Mouse (Mus musculus) embryonic facial prominence, embryonic 13.5 days (tissue): ENCODE measurements around the gene Smim14. TPM values are rescaled to one million over a fixed set of nuclear protein-coding genes. Genes with fewer than 3 reads are reported as not detected.
"Not testable (repeated sequence)": the region's sequence is repeated elsewhere in the genome, so short reads cannot be mapped to it uniquely, and the experiment has no call there.

ENCODE experiments used
- ATAC-seq: fragments of 200-750 bp; cut with Nextera tagmentation; 2 replicates; pipeline ENCODE4 v1.8.0; 2017; ENCODE audit warnings: low read depth; ENCODE audit not compliant: insufficient number of reproducible peaks, insufficient read depth, low FRiP score, low TSS enrichment
- H3K27ac ChIP-seq: fragments of 300-500 bp; sonication (generic); 2 replicates; pipeline ENCODE4 v1.5.1; 2015; ENCODE audit warnings: moderate library complexity, mild to moderate bottlenecking, inconsistent platforms
- H3K27me3 ChIP-seq: fragments of 300-500 bp; sonication (generic); 2 replicates; pipeline ENCODE4 v1.6.1; 2015; ENCODE audit warnings: mild to moderate bottlenecking, inconsistent platforms
- H3K36me3 ChIP-seq: fragments of 300-500 bp; sonication (generic); 2 replicates; pipeline ENCODE4 v1.6.1; 2015; ENCODE audit warnings: mild to moderate bottlenecking, inconsistent platforms
- H3K4me1 ChIP-seq: fragments of 300-500 bp; sonication (generic); 2 replicates; pipeline ENCODE4 v1.6.1; 2015; ENCODE audit warnings: inconsistent platforms
- H3K4me2 ChIP-seq: fragments of 300-500 bp; sonication (generic); 2 replicates; pipeline ENCODE4 v1.6.1; 2015; ENCODE audit warnings: moderate library complexity, mild to moderate bottlenecking, inconsistent platforms
- H3K4me3 ChIP-seq: fragments of 300-500 bp; sonication (generic); 2 replicates; pipeline ENCODE4 v1.5.1; 2015; ENCODE audit warnings: mild to moderate bottlenecking, inconsistent platforms
- H3K9ac ChIP-seq: fragments of 300-500 bp; sonication (generic); 2 replicates; pipeline ENCODE4 v1.6.1; 2015; ENCODE audit warnings: mild to moderate bottlenecking, inconsistent platforms
- H3K9me3 ChIP-seq: fragments of 300-500 bp; sonication (generic); 2 replicates; pipeline ENCODE4 v1.6.1; 2016; ENCODE audit warnings: inconsistent platforms
- WGBS: fragments of 180-500 bp; shearing (Covaris S2); methylation state at CpG from one replicate; pipeline ENCODE4 v1.1.7; 2015; ENCODE audit warnings: mixed read lengths; 5-methylcytosine and 5-hydroxymethylcytosine counted together
- polyA plus RNA-seq: library from polyadenylated mRNA; unstranded; fragments of >200 nt; fragmentation: Nextera tagmentation; extraction: Ambion mirVana; gene quantifications from 2 replicates; pipeline ENCODE4 v1.2.1, GENCODE M21; 2015

The Smim14 gene
- polyA plus RNA-seq, 1 experiment from 2014 or later: 102 TPM

GRCm38 (mm10) chr5:65539786-65540185 is 2.8 kb upstream of the Smim14 start:
- H3K27ac ChIP-seq: no peak overlapping the region
- peak overlapping the region; percentile 58; the same call in 1 of the 2 replicates for H3K4me2 ChIP-seq
- 91% methylated on average over 3 of the region's 3 CpGs for WGBS
- no peaks in the 10 kb centered on the region for H3K36me3 ChIP-seq
- H3K9me3 ChIP-seq: no peaks in the 10 kb centered on the region
- peaks cover 15% of the 10 kb centered on the region for H3K4me1 ChIP-seq
- H3K4me3 ChIP-seq: no peak overlapping the region
- H3K27me3 ChIP-seq: no peaks in the 10 kb centered on the region
- ATAC-seq: no peak
- H3K9ac ChIP-seq: no peak overlapping the region

- Histone ChIP-seq H3K4me3 (peak overlapping the region; percentile 32), H3K27ac (no peak overlapping the region), H3K4me1 (peaks cover 15% of the 10 kb centered on the region), H3K27me3 (no peaks in the 10 kb centered on the region), H3K36me3 (no peaks in the 10 kb centered on the region), H3K9me3 (no peaks in the 10 kb centered on the region), H3K9ac (no peak overlapping the region), H3K4me2 (peak overlapping the region; percentile 58)
- 49% methylated on average over 4 of the region's 4 CpGs for WGBS
- no peak for ATAC-seq
Observed at GRCm38 (mm10) chr5:65538829-65539228, 1.8 kb upstream of the Smim14 start.

GRCm38 (mm10) chr5:65538121-65538520 is 1.1 kb upstream of the Smim14 start:
- H3K4me2 ChIP-seq: peak overlapping the region; percentile 67
- H3K27me3 ChIP-seq: no peaks in the 10 kb centered on the region
- no peaks in the 10 kb centered on the region for H3K36me3 ChIP-seq
- no peaks in the 10 kb centered on the region for H3K9me3 ChIP-seq
- peaks cover 15% of the 10 kb centered on the region for H3K4me1 ChIP-seq
- H3K9ac ChIP-seq: peak overlapping the region; percentile 94
- H3K27ac ChIP-seq: peak overlapping the region; percentile 99
- WGBS: 0% methylated on average over 4 of the region's 4 CpGs
- peak overlapping the region; percentile 94 for H3K4me3 ChIP-seq
- no peak for ATAC-seq

GRCm38 (mm10) chr5:65537420-65538071 is 562 bp upstream of the Smim14 start:
- Histone ChIP-seq H3K9me3 (no peaks in the 10 kb centered on the region), H3K9ac (peak overlapping the region; percentile 94), H3K27me3 (no peaks in the 10 kb centered on the region), H3K4me3 (peak overlapping the region; percentile 94), H3K4me1 (peaks cover 15% of the 10 kb centered on the region), H3K27ac (peak overlapping the region; percentile 99), H3K4me2 (peak overlapping the region; percentile 67), H3K36me3 (no peaks in the 10 kb centered on the region)
- ATAC-seq: peak; percentile 32; the same call in 1 of the 2 replicates
- under 1% methylated on average over 35 of the region's 59 CpGs for WGBS

- peaks cover 14% of the 10 kb centered on the region for H3K4me1 ChIP-seq
- 84% methylated on average over 10 of the region's 10 CpGs for WGBS
- not testable (repeated sequence) for H3K36me3 ChIP-seq
Observed at GRCm38 (mm10) chr5:65536068-65536465, 917 bp downstream of the Smim14 start.

GRCm38 (mm10) chr5:65535457-65536067 is 1.4 kb downstream of the Smim14 start:
- H3K9me3 ChIP-seq: no peaks in the 10 kb centered on the region
- no peaks in the 10 kb centered on the region for H3K27me3 ChIP-seq
- no peak overlapping the region for H3K27ac ChIP-seq
- H3K36me3 ChIP-seq: no peaks in the 10 kb centered on the region
- no peak overlapping the region; the same call in 1 of the 2 replicates for H3K4me2 ChIP-seq
- H3K4me3 ChIP-seq: no peak overlapping the region
- ATAC-seq: no peak
- H3K4me1 ChIP-seq: peaks cover 12% of the 10 kb centered on the region
- 69% methylated on average over 5 of the region's 5 CpGs for WGBS
- no peak overlapping the region for H3K9ac ChIP-seq

More at GRCm38 (mm10) chr5:65536068-65536465, 917 bp downstream of the Smim14 start:
- ATAC-seq, H3K27me3 ChIP-seq, H3K9me3 ChIP-seq: not testable (repeated sequence)
- H3K9ac ChIP-seq: peak overlapping the region; percentile 94
- H3K4me3 ChIP-seq: peak overlapping the region; percentile 94
- peak overlapping the region; percentile 67 for H3K4me2 ChIP-seq
- H3K27ac ChIP-seq: peak overlapping the region; percentile 99

- H3K4me2 ChIP-seq: no peak overlapping the region
- no peak overlapping the region for H3K4me3 ChIP-seq
- no peaks in the 10 kb centered on the region for H3K36me3 ChIP-seq
- no peak overlapping the region for H3K27ac ChIP-seq
- H3K4me1 ChIP-seq: peaks cover 12% of the 10 kb centered on the region
- no peaks in the 10 kb centered on the region for H3K27me3 ChIP-seq
- no peaks in the 10 kb centered on the region for H3K9me3 ChIP-seq
- no peak for ATAC-seq
- no peak overlapping the region for H3K9ac ChIP-seq
- 59% methylated on average over 4 of the region's 4 CpGs for WGBS
Observed at GRCm38 (mm10) chr5:65534496-65534895, 2.5 kb downstream of the Smim14 start.

- Histone ChIP-seq H3K36me3 (no peaks in the 10 kb centered on the region), H3K4me3 (no peak overlapping the region), H3K9ac (no peak overlapping the region), H3K9me3 (no peaks in the 10 kb centered on the region), H3K4me2 (no peak overlapping the region), H3K27me3 (no peaks in the 10 kb centered on the region), H3K4me1 (peaks cover 3% of the 10 kb centered on the region; the same call in 1 of the 2 replicates), H3K27ac (no peak overlapping the region)
- 80% methylated on average over 3 of the region's 3 CpGs for WGBS
- no peak for ATAC-seq
Observed at GRCm38 (mm10) chr5:65531283-65531682, 5.7 kb downstream of the Smim14 start.

- no peaks in the 10 kb centered on the region for H3K27me3 ChIP-seq
- WGBS: 10% methylated on average over 8 of the region's 8 CpGs
- no peak overlapping the region for H3K4me2 ChIP-seq
- H3K9me3 ChIP-seq: peaks cover 3% of the 10 kb centered on the region; the same call in 1 of the 2 replicates
- no peaks in the 10 kb centered on the region for H3K36me3 ChIP-seq
- ATAC-seq: no peak
- no peak overlapping the region for H3K27ac ChIP-seq
- H3K4me1 ChIP-seq: no peaks in the 10 kb centered on the region
- no peak overlapping the region for H3K9ac ChIP-seq
- H3K4me3 ChIP-seq: no peak overlapping the region
Observed at GRCm38 (mm10) chr5:65525674-65526443, 11.1 kb downstream of the Smim14 start.

- Histone ChIP-seq H3K4me3 (no peak overlapping the region), H3K4me1 (no peaks in the 10 kb centered on the region), H3K9ac (no peak overlapping the region), H3K27ac (no peak overlapping the region), H3K9me3 (peaks cover 3% of the 10 kb centered on the region; the same call in 1 of the 2 replicates), H3K27me3 (no peaks in the 10 kb centered on the region), H3K36me3 (no peaks in the 10 kb centered on the region), H3K4me2 (no peak overlapping the region)
- ATAC-seq: no peak
- 67% methylated on average over 4 of the region's 4 CpGs for WGBS
Observed at GRCm38 (mm10) chr5:65524831-65525230, 12.2 kb downstream of the Smim14 start.

GRCm38 (mm10) chr5:65521803-65522202 is 15.2 kb downstream of the Smim14 start:
- WGBS: 92% methylated on average over 1 of the region's 1 CpGs
- Histone ChIP-seq H3K9me3 (peaks cover 3% of the 10 kb centered on the region; the same call in 1 of the 2 replicates), H3K4me3 (no peak overlapping the region), H3K27ac (no peak overlapping the region), H3K36me3 (no peaks in the 10 kb centered on the region), H3K4me1 (no peaks in the 10 kb centered on the region), H3K27me3 (no peaks in the 10 kb centered on the region), H3K9ac (no peak overlapping the region), H3K4me2 (no peak overlapping the region)
- no peak for ATAC-seq
